Mouse (Mus musculus): Measurements from ENCODE around the gene Mlxipl.
"Not testable (repeated sequence)": the region's sequence is repeated elsewhere in the genome, so short reads cannot be mapped to it uniquely, and the experiment has no call there.

Mlxipl gene

GRCm38 (mm10) chr5:135089653-135090052, at the start of gene Mlxipl:
Gene Mlxipl, plus strand, starts transcription at chr5:135089890.
- DNase-seq, result peak; percentile 85

GRCm38 (mm10) chr5:135040059-135040458, 49.6 kb upstream of the Mlxipl start:
- DNase-seq, result no peak

GRCm38 (mm10) chr5:135040777-135041176, 48.9 kb upstream of the Mlxipl start:
- DNase-seq, result no peak

GRCm38 (mm10) chr5:135042105-135042788, 47.4 kb upstream of the Mlxipl start:
- no peak for DNase-seq

GRCm38 (mm10) chr5:135044575-135044974, 45.1 kb upstream of the Mlxipl start:
- DNase-seq, result no peak

GRCm38 (mm10) chr5:135048539-135048938, 41.2 kb upstream of the Mlxipl start:
- no peak for DNase-seq

GRCm38 (mm10) chr5:135049268-135049667, 40.4 kb upstream of the Mlxipl start:
- DNase-seq, result not testable (repeated sequence)

GRCm38 (mm10) chr5:135053356-135053755, 36.3 kb upstream of the Mlxipl start:
- no peak for DNase-seq

GRCm38 (mm10) chr5:135063629-135064381, 25.9 kb upstream of the Mlxipl start, which contains the start of gene Dnajc30:
Gene Dnajc30, plus strand, starts transcription at chr5:135064202.
- peak; percentile 98 for DNase-seq

- DNase-seq, result no peak
Observed at GRCm38 (mm10) chr5:135064382-135064766, 25.3 kb upstream of the Mlxipl start.

GRCm38 (mm10) chr5:135064909-135065446, 24.7 kb upstream of the Mlxipl start, which contains the start of gene Bud23:
Gene Bud23, minus strand, starts transcription at chr5:135064959.
- DNase-seq, result not testable (repeated sequence)

GRCm38 (mm10) chr5:135066008-135066407, 23.7 kb upstream of the Mlxipl start:
- DNase-seq, result no peak

GRCm38 (mm10) chr5:135070448-135070847, 19.2 kb upstream of the Mlxipl start:
- no peak for DNase-seq

- no peak for DNase-seq
Observed at GRCm38 (mm10) chr5:135072061-135072460, 17.6 kb upstream of the Mlxipl start.

GRCm38 (mm10) chr5:135072720-135073119, 17.0 kb upstream of the Mlxipl start:
- no peak for DNase-seq

- no peak for DNase-seq
Observed at GRCm38 (mm10) chr5:135073349-135074150, 16.1 kb upstream of the Mlxipl start.

- no peak for DNase-seq
Observed at GRCm38 (mm10) chr5:135075655-135076054, 14.0 kb upstream of the Mlxipl start.

GRCm38 (mm10) chr5:135076368-135076767, 13.3 kb upstream of the Mlxipl start:
- peak; percentile 38 for DNase-seq

GRCm38 (mm10) chr5:135076931-135077505, 12.7 kb upstream of the Mlxipl start:
- DNase-seq, result peak; percentile 85

- peak; percentile 93 for DNase-seq
Observed at GRCm38 (mm10) chr5:135077564-135078481, 11.9 kb upstream of the Mlxipl start, which contains the start of gene Vps37d. Gene Vps37d, minus strand, starts transcription at chr5:135078266.

- peak; percentile 51 for DNase-seq
Observed at GRCm38 (mm10) chr5:135078482-135078810, 11.2 kb upstream of the Mlxipl start.

Measured in kidney, adult 9 months (tissue).